Mouse (Mus musculus): Measurements from ENCODE around the gene Tmem132d. TPM values are rescaled to one million over a fixed set of nuclear protein-coding genes. Genes with fewer than 3 reads are reported as not detected.
"Not testable (repeated sequence)": the region's sequence is repeated elsewhere in the genome, so short reads cannot be mapped to it uniquely, and the experiment has no call there.

Gene Tmem132d
- polyA plus RNA-seq, 1 experiment from 2014 or later: 1.2 TPM

GRCm38 (mm10) chr5:127806850-127807249, 626.0 kb downstream of the Tmem132d start:
- Histone ChIP-seq H3K27ac (replicated peaks) (no peak overlapping the region), H3K36me3 (no peaks in the 10 kb centered on the region), H3K27me3 (no peaks in the 10 kb centered on the region), H3K4me2 (replicated peaks) (no peak overlapping the region), H3K9ac (replicated peaks) (no peak overlapping the region), H3K4me1 (no peaks in the 10 kb centered on the region), H3K9me3 (no peaks in the 10 kb centered on the region), H3K4me3 (no peak overlapping the region)
- 87% methylated on average over 12 of the region's 12 CpGs for WGBS
- ATAC-seq (replicated peaks): no peak

GRCm38 (mm10) chr5:127800907-127801306, 632.0 kb downstream of the Tmem132d start:
- Histone ChIP-seq H3K27ac (replicated peaks) (no peak overlapping the region), H3K4me2 (replicated peaks) (no peak overlapping the region), H3K36me3 (no peaks in the 10 kb centered on the region), H3K9ac (replicated peaks) (no peak overlapping the region), H3K4me1 (no peaks in the 10 kb centered on the region), H3K9me3 (no peaks in the 10 kb centered on the region), H3K4me3 (no peak overlapping the region), H3K27me3 (no peaks in the 10 kb centered on the region)
- no peak for ATAC-seq (replicated peaks)
- 37% methylated on average over 4 of the region's 4 CpGs for WGBS

DNA sequence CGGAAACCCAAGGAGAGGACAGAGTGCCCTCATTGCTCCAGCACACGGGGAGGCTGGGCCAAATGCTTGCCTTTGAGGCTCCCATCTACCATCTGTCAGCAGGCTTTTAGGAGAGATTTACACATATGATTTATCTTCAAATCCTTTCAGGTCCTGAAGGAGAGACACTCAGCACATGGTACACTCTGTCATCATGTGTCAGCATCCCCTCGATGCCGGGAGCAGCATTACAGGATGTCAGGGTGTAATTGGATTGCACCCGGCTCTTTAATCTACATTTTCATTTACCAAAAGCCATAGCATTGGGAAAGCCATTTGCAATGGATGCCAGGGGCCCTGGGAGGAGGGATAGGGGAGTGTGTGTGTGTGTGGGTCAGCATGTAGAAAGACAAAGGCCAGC, 651.7 kb downstream of the Tmem132d start:
- Histone ChIP-seq H3K4me1 (no peaks in the 10 kb centered on the region), H3K27me3 (no peaks in the 10 kb centered on the region), H3K36me3 (no peaks in the 10 kb centered on the region), H3K27ac (replicated peaks) (no peak overlapping the region), H3K9me3 (no peaks in the 10 kb centered on the region), H3K9ac (replicated peaks) (no peak overlapping the region), H3K4me2 (replicated peaks) (no peak overlapping the region), H3K4me3 (no peak overlapping the region)
- ATAC-seq (replicated peaks): no peak
- 65% methylated on average over 5 of the region's 5 CpGs for WGBS

DNA sequence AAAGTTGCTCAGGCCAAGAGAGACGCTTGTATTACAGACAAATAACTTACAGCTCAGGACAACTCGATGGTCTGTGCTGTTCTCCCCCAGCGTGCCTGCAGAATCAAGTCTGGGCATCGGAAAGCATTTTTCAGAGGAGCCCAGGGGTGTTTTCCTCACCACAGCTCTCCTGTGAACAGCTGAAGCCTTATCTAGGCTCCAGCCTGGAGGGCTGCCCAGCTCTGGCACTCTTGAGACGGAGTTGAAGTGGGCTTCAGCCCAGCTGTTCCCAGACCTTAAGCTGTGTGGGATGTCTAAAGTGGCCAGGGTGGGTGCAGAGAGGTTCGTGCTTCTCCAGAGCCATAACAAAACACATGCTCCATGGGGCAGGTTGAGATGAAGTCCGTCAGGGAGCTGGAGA, 657.1 kb downstream of the Tmem132d start:
- ATAC-seq (replicated peaks): no peak
- 69% methylated on average over 7 of the region's 7 CpGs for WGBS
- H3K36me3 ChIP-seq: no peaks in the 10 kb centered on the region

GRCm38 (mm10) chr5:127758576-127758975, 674.3 kb downstream of the Tmem132d start:
- no peak overlapping the region for H3K9ac ChIP-seq (replicated peaks)
- no peaks in the 10 kb centered on the region for H3K27me3 ChIP-seq
- peaks cover 7% of the 10 kb centered on the region; the same call in 1 of the 2 replicates for H3K4me1 ChIP-seq
- 76% methylated on average over 4 of the region's 4 CpGs for whole genome bisulfite sequencing
- H3K4me2 ChIP-seq (replicated peaks): no peak overlapping the region
- no peak for ATAC-seq (replicated peaks)
- no peak overlapping the region for H3K27ac ChIP-seq (replicated peaks)
- no peaks in the 10 kb centered on the region for H3K9me3 ChIP-seq
- no peak overlapping the region for H3K4me3 ChIP-seq
- no peaks in the 10 kb centered on the region for H3K36me3 ChIP-seq

More for the DNA sequence above, 657.1 kb downstream of the Tmem132d start:
- Histone ChIP-seq H3K27ac (replicated peaks) (no peak overlapping the region), H3K4me3 (no peak overlapping the region), H3K4me1 (no peaks in the 10 kb centered on the region), H3K9me3 (no peaks in the 10 kb centered on the region), H3K9ac (replicated peaks) (no peak overlapping the region), H3K4me2 (replicated peaks) (no peak overlapping the region), H3K27me3 (no peaks in the 10 kb centered on the region)

- 88% methylated on average over 4 of the region's 4 CpGs for WGBS
- peaks cover 7% of the 10 kb centered on the region; the same call in 1 of the 2 replicates for H3K4me1 ChIP-seq
- no peak overlapping the region for H3K4me3 ChIP-seq
- no peak overlapping the region for H3K4me2 ChIP-seq (replicated peaks)
- H3K27ac ChIP-seq (replicated peaks): no peak overlapping the region
- H3K9ac ChIP-seq (replicated peaks): no peak overlapping the region
- H3K27me3 ChIP-seq: no peaks in the 10 kb centered on the region
- H3K36me3 ChIP-seq: no peaks in the 10 kb centered on the region
- H3K9me3 ChIP-seq: no peaks in the 10 kb centered on the region
- no peak for ATAC-seq (replicated peaks)
Observed at GRCm38 (mm10) chr5:127756671-127757423, 676.0 kb downstream of the Tmem132d start.

DNA sequence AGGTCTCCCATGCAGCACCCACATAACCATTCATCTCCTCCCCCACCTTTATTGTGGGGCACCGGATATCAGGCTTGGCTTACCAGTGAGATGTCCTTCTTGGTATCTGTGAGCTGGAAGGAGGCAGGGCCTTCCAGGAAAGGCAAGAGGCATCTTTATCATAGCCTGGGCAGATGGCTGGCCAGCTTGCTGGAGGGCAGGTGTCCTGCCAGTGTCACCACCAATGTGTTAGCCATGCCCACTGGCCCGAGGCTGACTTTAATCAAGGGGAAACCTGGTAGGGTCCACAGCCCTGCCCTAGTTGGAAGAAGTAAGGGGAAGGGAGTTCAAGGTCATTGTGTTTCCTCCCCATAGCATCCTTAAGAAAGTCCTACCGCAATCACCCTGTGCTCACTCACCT, 676.9 kb downstream of the Tmem132d start:
- no peaks in the 10 kb centered on the region for H3K27me3 ChIP-seq
- ATAC-seq (replicated peaks): no peak
- no peak overlapping the region for H3K4me2 ChIP-seq (replicated peaks)
- H3K4me3 ChIP-seq: no peak overlapping the region
- H3K9ac ChIP-seq (replicated peaks): no peak overlapping the region
- H3K36me3 ChIP-seq: no peaks in the 10 kb centered on the region
- H3K27ac ChIP-seq (replicated peaks): peak overlapping the region; percentile 27; the same call in 1 of the 2 replicates
- peaks cover 15% of the 10 kb centered on the region for H3K4me1 ChIP-seq
- no peaks in the 10 kb centered on the region for H3K9me3 ChIP-seq
- 83% methylated on average over 3 of the region's 3 CpGs for WGBS

- no peak overlapping the region for H3K4me2 ChIP-seq (replicated peaks)
- 45% methylated on average over 4 of the region's 4 CpGs for WGBS
- no peaks in the 10 kb centered on the region for H3K27me3 ChIP-seq
- H3K36me3 ChIP-seq: no peaks in the 10 kb centered on the region
- no peaks in the 10 kb centered on the region for H3K9me3 ChIP-seq
- peaks cover 18% of the 10 kb centered on the region for H3K4me1 ChIP-seq
- no peak overlapping the region for H3K4me3 ChIP-seq
- ATAC-seq (replicated peaks): peak; percentile 67
- no peak overlapping the region for H3K9ac ChIP-seq (replicated peaks)
- H3K27ac ChIP-seq (replicated peaks): peak overlapping the region; percentile 27; the same call in 1 of the 2 replicates
Observed at GRCm38 (mm10) chr5:127755594-127755993, 677.3 kb downstream of the Tmem132d start.

- Histone ChIP-seq H3K9me3 (no peaks in the 10 kb centered on the region), H3K27ac (replicated peaks) (peak overlapping the region; percentile 24; the same call in 1 of the 2 replicates), H3K27me3 (no peaks in the 10 kb centered on the region), H3K4me1 (peaks cover 18% of the 10 kb centered on the region), H3K9ac (replicated peaks) (no peak overlapping the region), H3K4me3 (no peak overlapping the region), H3K4me2 (replicated peaks) (peak overlapping the region; percentile 14), H3K36me3 (no peaks in the 10 kb centered on the region)
- WGBS: 24% methylated on average over 20 of the region's 20 CpGs
- peak; percentile 68 for ATAC-seq (replicated peaks)
Observed at GRCm38 (mm10) chr5:127751262-127751975, 681.5 kb downstream of the Tmem132d start.

- H3K9me3 ChIP-seq; H3K9ac ChIP-seq (replicated peaks); H3K4me3 ChIP-seq; H3K4me2 ChIP-seq (replicated peaks); H3K27me3 ChIP-seq; H3K27ac ChIP-seq (replicated peaks); H3K36me3 ChIP-seq; ATAC-seq (replicated peaks): not testable (repeated sequence)
- H3K4me1 ChIP-seq: peaks cover 12% of the 10 kb centered on the region
- WGBS: 95% methylated on average over 3 of the region's 3 CpGs
Observed at GRCm38 (mm10) chr5:127749540-127749939, 683.3 kb downstream of the Tmem132d start.

GRCm38 (mm10) chr5:127741331-127741730, 691.5 kb downstream of the Tmem132d start:
- 63% methylated on average over 16 of the region's 16 CpGs for WGBS
- peak overlapping the region; percentile 29 for H3K4me2 ChIP-seq (replicated peaks)
- no peaks in the 10 kb centered on the region for H3K9me3 ChIP-seq
- H3K9ac ChIP-seq (replicated peaks): no peak overlapping the region
- 0 out of 2 replicates have a peak overlapping the region, but pooled peaks have one; percentile 14 for H3K27ac ChIP-seq (replicated peaks)
- H3K4me1 ChIP-seq: peaks cover 3% of the 10 kb centered on the region; the same call in 1 of the 2 replicates
- no peak for ATAC-seq (replicated peaks)
- no peaks in the 10 kb centered on the region for H3K36me3 ChIP-seq
- H3K27me3 ChIP-seq: no peaks in the 10 kb centered on the region
- H3K4me3 ChIP-seq: no peak overlapping the region

Measured in forebrain, embryonic 15.5 days (tissue).